Mouse (Mus musculus) adrenal gland, postnatal 25 days (tissue): Measurements from ENCODE around the gene Tpsg1. TPM values are rescaled to one million over a fixed set of nuclear protein-coding genes. Genes with fewer than 3 reads are reported as not detected.
A peak's percentile ranks its signal among the peaks of the same experiment; 100 is the strongest.

ENCODE experiments used
- DNase-seq: peaks from one replicate; pipeline ENCODE4 v3.0.0; 2021; ENCODE audit warnings: mixed read lengths
- total RNA-seq: library from RNA; stranded (reverse); gene quantifications from 2 replicates; pipeline ENCODE4 v1.2.3, GENCODE M21; 2021

Gene Tpsg1
- total RNA-seq, 1 experiment from 2014 or later: not detected

- no peak for DNase-seq
Measured at GRCm38 (mm10) chr17:25408302-25408999, 39.4 kb downstream of the Tpsg1 start.

DNA sequence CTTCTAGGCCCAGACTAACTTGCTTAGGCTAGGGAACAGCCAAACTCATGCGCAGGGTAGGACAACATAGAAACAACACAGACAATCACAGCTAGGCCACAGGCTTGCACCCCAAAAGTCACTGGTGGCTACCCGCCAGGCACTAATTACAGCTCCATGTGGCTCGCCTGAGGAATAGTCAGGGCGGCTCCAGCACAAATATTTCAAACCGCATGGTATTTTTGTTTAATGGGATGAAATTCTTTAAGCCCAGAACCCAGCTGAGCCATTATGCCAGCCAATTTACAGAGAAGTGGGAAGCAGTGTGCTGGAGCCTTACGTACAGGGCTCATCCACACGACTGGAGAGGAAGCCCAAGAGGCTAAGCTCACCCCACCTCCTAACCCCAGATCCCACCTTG, 40.5 kb downstream of the Tpsg1 start:
- DNase-seq: no peak

GRCm38 (mm10) chr17:25410180-25410579, 41.1 kb downstream of the Tpsg1 start:
- DNase-seq: no peak

DNA sequence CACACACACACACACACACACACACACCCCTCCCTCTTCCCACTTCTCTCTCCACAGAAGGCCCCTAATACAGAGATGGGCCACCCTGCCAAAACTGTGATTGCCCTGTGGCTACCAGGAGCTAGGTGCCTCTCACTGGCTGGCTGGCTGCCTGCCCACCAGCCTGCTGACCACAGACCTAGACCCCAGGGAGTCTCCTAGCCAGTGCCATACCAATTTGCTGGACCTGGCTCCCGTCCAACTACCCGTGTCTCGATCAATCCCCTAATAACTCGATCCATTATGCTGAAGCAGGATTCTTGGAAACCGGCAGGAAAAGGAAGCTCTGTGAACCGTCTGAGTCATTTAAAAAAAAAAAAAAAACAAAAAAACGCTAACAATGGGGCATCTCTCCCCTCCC, 41.7 kb downstream of the Tpsg1 start:
- no peak for DNase-seq

DNA sequence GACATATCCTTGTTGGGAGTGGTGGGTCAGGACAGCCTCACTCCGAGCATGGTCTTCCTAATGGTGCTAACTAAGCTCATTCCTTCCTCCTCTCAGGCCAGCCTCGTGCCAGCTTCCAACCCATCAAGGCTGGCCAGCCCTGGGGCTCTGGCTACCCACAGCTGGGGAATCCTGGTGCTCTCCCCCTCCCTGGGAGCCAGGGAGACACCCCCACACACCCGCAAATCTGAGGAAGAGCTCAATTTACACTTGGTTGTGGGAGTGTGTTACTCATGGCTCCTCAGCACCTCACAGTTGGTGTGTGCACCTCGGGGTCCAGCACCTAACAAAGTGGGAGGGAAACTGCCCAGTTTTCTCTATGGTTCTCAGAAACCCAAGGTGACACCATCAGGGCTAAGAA, 42.2 kb downstream of the Tpsg1 start:
- DNase-seq: no peak

GRCm38 (mm10) chr17:25414209-25414608, 45.1 kb downstream of the Tpsg1 start:
- no peak for DNase-seq

DNA sequence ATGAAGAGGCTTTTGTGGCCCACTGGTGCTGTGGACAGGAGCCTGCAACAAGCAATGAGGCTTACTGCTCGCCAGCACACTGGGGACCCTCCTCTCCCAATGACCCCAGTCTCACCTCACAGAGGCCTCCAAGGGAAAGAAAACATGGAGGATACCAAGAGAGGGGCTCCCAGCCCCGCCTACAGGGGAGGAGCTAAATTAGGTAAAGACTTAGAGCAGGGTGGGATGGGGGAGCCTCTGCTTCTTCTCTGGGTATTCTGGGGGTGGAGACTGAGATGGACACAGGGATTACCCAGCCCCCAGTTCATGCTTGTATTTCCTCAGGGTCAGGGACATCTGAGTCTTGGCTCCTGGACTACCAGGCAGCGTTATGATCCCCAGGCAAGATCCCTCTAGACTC, 45.8 kb downstream of the Tpsg1 start:
- DNase-seq: no peak

DNA sequence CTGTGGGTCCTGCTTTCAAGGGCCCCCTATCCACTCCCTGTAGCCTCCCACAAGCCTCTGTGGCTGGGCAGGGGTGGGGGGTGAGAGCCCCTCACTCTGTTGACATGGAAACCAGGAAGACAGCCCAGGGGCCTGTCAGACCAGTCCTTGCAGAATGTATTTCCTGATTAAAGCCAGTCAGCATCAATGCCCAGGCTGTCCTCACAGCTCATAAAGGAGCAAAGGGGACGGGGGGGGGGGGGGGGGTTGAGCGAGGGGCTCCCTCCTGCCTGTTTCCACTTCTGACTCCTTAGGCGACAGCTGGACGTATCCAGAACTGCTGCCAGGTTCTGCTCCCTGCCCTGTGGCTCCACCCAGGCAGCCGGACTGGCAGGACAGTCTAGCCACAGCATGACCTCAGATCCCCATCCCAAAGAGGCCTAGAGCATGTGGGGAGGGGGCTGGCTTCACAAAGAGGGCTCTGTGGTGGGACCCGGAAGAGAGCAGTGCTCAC, 46.4 kb downstream of the Tpsg1 start:
- no peak for DNase-seq

DNA sequence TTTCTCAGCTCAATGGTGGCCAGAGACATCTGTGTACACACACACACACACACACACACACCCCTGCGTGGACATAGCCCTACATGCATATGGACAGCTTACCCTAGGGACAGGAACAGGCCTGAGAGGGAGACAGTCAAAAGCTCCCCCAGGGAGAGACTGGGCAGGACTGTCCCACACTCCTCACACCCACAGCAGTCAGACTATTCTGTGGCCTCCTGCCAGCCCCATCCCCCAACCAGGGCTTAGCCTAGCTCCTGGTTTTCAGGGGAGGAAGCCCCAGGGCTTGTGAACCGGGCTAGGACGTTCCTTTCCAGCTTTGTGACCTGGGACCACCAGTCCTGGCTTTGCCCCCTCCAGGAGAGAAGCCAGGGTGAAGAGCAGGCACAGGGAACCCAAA, 47.1 kb downstream of the Tpsg1 start:
- peak; percentile 49 for DNase-seq

DNA sequence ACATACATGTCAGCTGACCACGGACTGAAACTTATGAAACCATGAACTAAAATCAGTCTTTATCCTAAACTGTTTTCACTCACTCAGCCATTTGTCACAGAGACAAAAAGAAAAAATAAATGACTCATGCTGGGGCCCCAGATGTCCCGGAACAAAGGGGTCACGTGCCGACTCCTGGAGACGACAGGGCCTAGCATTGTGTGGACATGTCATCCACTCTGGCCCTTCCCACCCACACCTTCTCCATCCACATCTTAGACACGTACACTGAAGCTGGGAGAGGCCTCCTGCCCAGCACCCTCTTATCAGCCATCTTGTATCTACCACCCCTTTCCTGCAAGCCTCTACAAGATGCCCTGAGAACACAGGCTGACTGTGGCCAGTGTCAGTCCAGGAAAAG, 48.9 kb downstream of the Tpsg1 start:
- DNase-seq: no peak

DNA sequence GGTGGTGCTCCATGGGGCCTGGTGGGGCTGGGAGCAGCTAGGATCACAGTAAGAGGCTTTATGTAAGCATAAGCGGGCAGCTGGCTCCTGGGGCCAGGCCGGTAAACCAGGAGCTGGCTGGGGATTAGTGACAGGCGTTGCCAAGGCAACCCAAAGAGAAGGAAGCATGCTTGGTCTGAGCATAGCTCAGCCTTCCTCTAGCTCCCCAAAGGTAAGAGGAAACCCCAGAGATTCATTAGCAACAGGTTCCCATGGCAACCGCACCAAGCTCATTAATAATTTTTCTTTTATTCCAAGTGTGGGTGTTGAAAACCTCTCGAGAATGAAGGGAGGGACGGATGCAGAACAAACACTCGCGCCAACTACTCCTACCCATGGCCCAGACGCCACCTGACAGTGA, 49.9 kb downstream of the Tpsg1 start:
- DNase-seq: no peak

GRCm38 (mm10) chr17:25420998-25421397, 51.9 kb downstream of the Tpsg1 start:
- DNase-seq: no peak

Other genes with a start within 250 kb of the Tpsg1 start
- gene Ptx4, start 248.5 kb upstream of the Tpsg1 start, total RNA-seq: not detected in 2 replicates
- 28.9 and 42.3 TPM in 2 replicates for gene Clcn7, start 235.9 kb upstream of the Tpsg1 start, total RNA-seq
- 0.15 TPM in 1 of 2 replicates, not detected in the other for gene Ccdc154, start 206.8 kb upstream of the Tpsg1 start, total RNA-seq
- 0.49 TPM in 1 of 2 replicates, not detected in the other for gene Gm38655, start 193.8 kb upstream of the Tpsg1 start, total RNA-seq
- 19.5 and 20.4 TPM in 2 replicates for gene BC003965, start 184.7 kb upstream of the Tpsg1 start, total RNA-seq
- 19.9 and 21.1 TPM in 2 replicates for gene Unkl, start 180.9 kb upstream of the Tpsg1 start, total RNA-seq
- 42.4 and 50.1 TPM in 2 replicates for gene Gnptg, start 129.1 kb upstream of the Tpsg1 start, total RNA-seq
- gene Tsr3, start 129.1 kb upstream of the Tpsg1 start, total RNA-seq: 25.0 and 28.4 TPM in 2 replicates
- 6.8 and 15.0 TPM in 2 replicates for gene Baiap3, start 112.9 kb upstream of the Tpsg1 start, total RNA-seq
- gene Ube2i, start 94.7 kb upstream of the Tpsg1 start, total RNA-seq: 234 and 263 TPM in 2 replicates
- gene Prss34, start 70.9 kb upstream of the Tpsg1 start, total RNA-seq: 0.27 TPM in 1 of 2 replicates, not detected in the other
- gene Prss28, start 60.6 kb upstream of the Tpsg1 start, total RNA-seq: not detected in 2 replicates
- gene Prss29, start 50.6 kb upstream of the Tpsg1 start, total RNA-seq: not detected in 2 replicates
- 0.58 TPM in 1 of 2 replicates, not detected in the other for gene Tpsab1, start 23.7 kb upstream of the Tpsg1 start, total RNA-seq
- 0.58 and 1.1 TPM in 2 replicates for gene Tpsb2, start 3.0 kb upstream of the Tpsg1 start, total RNA-seq
- 100 and 109 TPM in 2 replicates for gene Cacna1h, start 64.5 kb downstream of the Tpsg1 start, total RNA-seq
- not detected in 2 replicates for gene Tekt4, start 85.3 kb downstream of the Tpsg1 start, total RNA-seq
- gene Sstr5, start 128.0 kb downstream of the Tpsg1 start, total RNA-seq: 0.21 TPM in 1 of 2 replicates, not detected in the other
- 0.52 and 1.1 TPM in 2 replicates for gene Sox8, start 201.4 kb downstream of the Tpsg1 start, total RNA-seq
- 41.0 and 41.5 TPM in 2 replicates for gene Lmf1, start 209.8 kb downstream of the Tpsg1 start, total RNA-seq